Mouse (Mus musculus): ENCODE data around the gene Lrrc74b. TPM values are rescaled to one million over a fixed set of nuclear protein-coding genes. Genes with fewer than 3 reads are reported as not detected.
"Not testable (repeated sequence)": the region's sequence is repeated elsewhere in the genome, so short reads cannot be mapped to it uniquely, and the experiment has no call there.

The Lrrc74b gene
- polyA plus RNA-seq, 1 experiment = 0.36 TPM

- Histone ChIP-seq H3K4me1 (ENCODE audit: control insufficient read depth, insufficient read depth, low read length) (peaks cover 18% of the 10 kb centered on the region), H3K27me3 (ENCODE audit: control insufficient read depth, insufficient read depth, low read length) (no peaks in the 10 kb centered on the region), H3K27ac (ENCODE audit: insufficient read depth, low read length) (peak within 1 kb of the TSS; percentile 54), H3K4me3 (replicated peaks; ENCODE audit: insufficient read depth, low read depth, low read length) (peak within 1 kb of the TSS; percentile 84)
- WGBS = under 1% methylated on average over 50 of the region's 50 CpGs
- peak; percentile 92 to 94 for DNase-seq
- TF ChIP-seq POLR2A (IDR thresholded peaks at IDR 0.05; ENCODE audit: borderline replicate concordance, insufficient read depth, low read length) (peak; percentile 73; the same call in 1 of the 2 replicates), CTCF (IDR thresholded peaks at IDR 0.05; ENCODE audit: borderline replicate concordance, insufficient read depth, low read depth, low read length) (no peak; the same call in 1 of the 2 replicates)
Observed at GRCm38 (mm10) chr16:17508546-17509239, 52.4 kb downstream of the Lrrc74b start, which contains the start of gene Lztr1. Gene Lztr1 (plus strand): TSS chr16:17508688.

- not testable (repeated sequence) for H3K27me3 ChIP-seq (ENCODE audit: control insufficient read depth, insufficient read depth, low read length); DNase-seq
- 0 out of 2 replicates have a peak, but pooled peaks have one; percentile 7 for TF ChIP-seq CTCF (IDR thresholded peaks at IDR 0.05; ENCODE audit: borderline replicate concordance, insufficient read depth, low read depth, low read length)
- Histone ChIP-seq H3K4me1 (ENCODE audit: control insufficient read depth, insufficient read depth, low read length) (peaks cover 18% of the 10 kb centered on the region), H3K27ac (ENCODE audit: insufficient read depth, low read length) (peak overlapping the region; percentile 39; the same call in 1 of the 2 replicates), H3K4me3 (replicated peaks; ENCODE audit: insufficient read depth, low read depth, low read length) (peak overlapping the region; percentile 84)
- 20% methylated on average over 3 of the region's 3 CpGs for WGBS
Observed at GRCm38 (mm10) chr16:17508031-17508430, 53.0 kb downstream of the Lrrc74b start.

GRCm38 (mm10) chr16:17507018-17507552 is 54.0 kb downstream of the Lrrc74b start:
- Histone ChIP-seq H3K27me3 (ENCODE audit: control insufficient read depth, insufficient read depth, low read length) (no peaks in the 10 kb centered on the region), H3K4me3 (replicated peaks; ENCODE audit: insufficient read depth, low read depth, low read length) (no peak overlapping the region), H3K27ac (ENCODE audit: insufficient read depth, low read length) (no peak overlapping the region; the same call in 1 of the 2 replicates), H3K4me1 (ENCODE audit: control insufficient read depth, insufficient read depth, low read length) (peaks cover 17% of the 10 kb centered on the region)
- 75% methylated on average over 5 of the region's 5 CpGs for WGBS
- no peak for DNase-seq
- TF ChIP-seq POLR2A (IDR thresholded peaks at IDR 0.05; ENCODE audit: borderline replicate concordance, insufficient read depth, low read length) (no peak), CTCF (IDR thresholded peaks at IDR 0.05; ENCODE audit: borderline replicate concordance, insufficient read depth, low read depth, low read length) (no peak)

GRCm38 (mm10) chr16:17502681-17503080 is 58.4 kb downstream of the Lrrc74b start:
- no peak for DNase-seq
- Histone ChIP-seq H3K4me3 (replicated peaks; ENCODE audit: insufficient read depth, low read depth, low read length) (no peak overlapping the region), H3K27me3 (ENCODE audit: control insufficient read depth, insufficient read depth, low read length) (no peaks in the 10 kb centered on the region), H3K27ac (ENCODE audit: insufficient read depth, low read length) (no peak overlapping the region), H3K4me1 (ENCODE audit: control insufficient read depth, insufficient read depth, low read length) (peaks cover 15% of the 10 kb centered on the region)
- 77% methylated on average over 4 of the region's 4 CpGs for WGBS
- no peak for TF ChIP-seq CTCF (IDR thresholded peaks at IDR 0.05; ENCODE audit: borderline replicate concordance, insufficient read depth, low read depth, low read length)
- TF ChIP-seq POLR2A (IDR thresholded peaks at IDR 0.05; ENCODE audit: borderline replicate concordance, insufficient read depth, low read length) = no peak

- Histone ChIP-seq H3K4me1 (ENCODE audit: control insufficient read depth, insufficient read depth, low read length) (peaks cover 41% of the 10 kb centered on the region), H3K27me3 (ENCODE audit: control insufficient read depth, insufficient read depth, low read length) (no peaks in the 10 kb centered on the region), H3K27ac (ENCODE audit: insufficient read depth, low read length) (no peak overlapping the region), H3K4me3 (replicated peaks; ENCODE audit: insufficient read depth, low read depth, low read length) (no peak overlapping the region)
- DNase-seq = peak in 1 of 2 experiments; percentile 37
- TF ChIP-seq CTCF (IDR thresholded peaks at IDR 0.05; ENCODE audit: borderline replicate concordance, insufficient read depth, low read depth, low read length) (no peak), POLR2A (IDR thresholded peaks at IDR 0.05; ENCODE audit: borderline replicate concordance, insufficient read depth, low read length) (no peak)
- 27% methylated on average over 10 of the region's 10 CpGs for WGBS
Observed at GRCm38 (mm10) chr16:17499249-17499883, 61.7 kb downstream of the Lrrc74b start.

- Histone ChIP-seq H3K27ac (ENCODE audit: insufficient read depth, low read length) (peak overlapping the region; percentile 95), H3K4me1 (ENCODE audit: control insufficient read depth, insufficient read depth, low read length) (peaks cover 56% of the 10 kb centered on the region), H3K4me3 (replicated peaks; ENCODE audit: insufficient read depth, low read depth, low read length) (no peak overlapping the region), H3K27me3 (ENCODE audit: control insufficient read depth, insufficient read depth, low read length) (no peaks in the 10 kb centered on the region)
- DNase-seq = peak; percentile 77 to 84
- WGBS = 2% methylated on average over 2 of the region's 2 CpGs
- TF ChIP-seq POLR2A (IDR thresholded peaks at IDR 0.05; ENCODE audit: borderline replicate concordance, insufficient read depth, low read length) (no peak), CTCF (IDR thresholded peaks at IDR 0.05; ENCODE audit: borderline replicate concordance, insufficient read depth, low read depth, low read length) (no peak)
Observed at GRCm38 (mm10) chr16:17496499-17497305, 64.3 kb downstream of the Lrrc74b start.

Other genes with a start within 250 kb of the Lrrc74b start
- gene Serpind1, start 229.9 kb downstream of the Lrrc74b start, polyA plus RNA-seq (2012; rRNA removed) = 6.0 and 6.5 TPM in 2 replicates
- 9.4 and 10.1 TPM in 2 replicates for gene Snap29, start 155.3 kb downstream of the Lrrc74b start, polyA plus RNA-seq (2012; rRNA removed)
- 251 and 265 TPM in 2 replicates for gene Pi4ka, start 154.9 kb downstream of the Lrrc74b start, polyA plus RNA-seq (2012; rRNA removed)
- 37.9 and 41.0 TPM in 2 replicates for gene Crkl, start 109.3 kb downstream of the Lrrc74b start, polyA plus RNA-seq (2012; rRNA removed)
- 472 and 503 TPM in 2 replicates for gene Aifm3, start 71.6 kb downstream of the Lrrc74b start, polyA plus RNA-seq (2012; rRNA removed)
- 240 and 242 TPM in 2 replicates for gene Lztr1, start 52.6 kb downstream of the Lrrc74b start, polyA plus RNA-seq (2012; rRNA removed)
- 74.3 TPM in 2 replicates for gene Thap7, start 30.1 kb downstream of the Lrrc74b start, polyA plus RNA-seq (2012; rRNA removed)
- 4.8 and 6.5 TPM in 2 replicates for gene P2rx6, start 638 bp upstream of the Lrrc74b start, polyA plus RNA-seq (2012; rRNA removed)
- 40.8 and 46.2 TPM in 2 replicates for gene Slc7a4, start 22.0 kb upstream of the Lrrc74b start, polyA plus RNA-seq (2012; rRNA removed)
- 113 and 125 TPM in 2 replicates for gene Smpd4, start 58.1 kb upstream of the Lrrc74b start, polyA plus RNA-seq (2012; rRNA removed)
- gene Ccdc74a, start 85.2 kb upstream of the Lrrc74b start, polyA plus RNA-seq (2012; rRNA removed) = 112 and 123 TPM in 2 replicates
- gene Med15, start 171.6 kb upstream of the Lrrc74b start, polyA plus RNA-seq (2012; rRNA removed) = 73.1 and 78.7 TPM in 2 replicates
- gene Klhl22, start 198.4 kb upstream of the Lrrc74b start, polyA plus RNA-seq (2012; rRNA removed) = 101 and 106 TPM in 2 replicates
- 2.1 and 2.5 TPM in 2 replicates for gene Scarf2, start 236.0 kb upstream of the Lrrc74b start, polyA plus RNA-seq (2012; rRNA removed)

Measured in cerebellum, adult 2 months (tissue).